Mouse (Mus musculus): ENCODE measurements around the gene Trrap. TPM values are rescaled to one million over a fixed set of nuclear protein-coding genes. Genes with fewer than 3 reads are reported as not detected.

Trrap gene
- polyA plus RNA-seq, 1 experiment from 2014 or later: 65.2 TPM

DNA sequence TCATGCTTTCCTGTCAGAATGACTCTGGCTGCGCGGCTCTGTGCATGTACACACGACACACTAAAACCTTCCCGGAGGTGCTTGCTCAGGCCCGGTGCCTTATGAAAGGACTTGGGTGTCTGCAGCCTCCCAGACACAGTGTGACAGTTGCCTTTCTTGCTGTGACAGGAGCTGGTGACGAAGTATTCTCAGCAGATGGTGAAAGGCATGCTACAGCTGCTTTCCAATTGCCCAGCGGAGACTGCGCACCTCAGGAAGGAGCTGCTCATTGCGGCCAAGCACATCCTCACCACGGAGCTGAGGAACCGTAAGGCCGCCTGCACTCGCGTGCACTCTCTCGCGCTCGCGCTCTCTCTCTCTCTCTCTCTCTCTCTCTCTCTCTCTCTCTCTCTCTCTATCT, 18.9 kb downstream of the Trrap start:
- Histone ChIP-seq H3K9ac (ENCODE audit: low read length) (no peak overlapping the region), H3K4me2 (ENCODE audit: low read length) (no peak overlapping the region), H3K4me1 (ENCODE audit: control insufficient read depth in 2 of 2, insufficient read depth in 2 of 2, low read length in 2 of 2) (no peaks in the 10 kb centered on the region), H3K9me3 (ENCODE audit: control insufficient read depth, low read length) (no peaks in the 10 kb centered on the region), H3K27ac (replicated peaks in 1 of 2; ENCODE audit: control insufficient read depth in 1 of 2, insufficient read depth in 1 of 2, low read depth in 2 of 2, low read length in 2 of 2) (no peak overlapping the region), H3K27me3 (ENCODE audit: control insufficient read depth, insufficient read depth, low read length) (no peaks in the 10 kb centered on the region), H3K36me3 (ENCODE audit: control insufficient read depth, insufficient read depth, low read length) (peaks cover 100% of the 10 kb centered on the region), H3K4me3 (ENCODE audit: control insufficient read depth in 1 of 2, insufficient read depth in 1 of 2, low read depth in 1 of 2, low read length in 2 of 2) (no peak overlapping the region)
- no peak for ATAC-seq (ENCODE audit: insufficient number of reproducible peaks, insufficient read depth, low FRiP score, low read depth)
- 95% methylated on average over 18 of the region's 18 CpGs for WGBS

DNA sequence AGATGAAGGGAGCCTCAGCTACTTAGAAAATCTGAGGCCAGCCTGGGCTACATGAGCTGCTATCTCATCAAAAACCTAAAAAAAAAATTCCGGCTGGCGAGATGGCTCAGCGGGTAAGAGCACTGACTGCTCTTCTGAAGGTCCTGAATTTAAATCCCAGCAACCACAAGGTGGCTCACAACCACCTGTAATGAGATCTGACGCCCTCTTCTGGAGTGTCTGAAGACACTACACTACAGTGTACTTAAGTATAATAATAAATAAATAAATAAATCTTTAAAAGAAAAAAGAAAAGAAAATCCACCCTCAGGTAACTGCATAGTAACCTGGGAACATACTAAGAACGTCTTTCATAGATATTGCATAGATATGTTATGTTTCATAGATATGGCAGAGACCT, 25.8 kb downstream of the Trrap start:
- Histone ChIP-seq H3K27me3 (ENCODE audit: control insufficient read depth, insufficient read depth, low read length) (no peaks in the 10 kb centered on the region), H3K9me3 (ENCODE audit: control insufficient read depth, low read length) (no peaks in the 10 kb centered on the region), H3K9ac (ENCODE audit: low read length) (no peak overlapping the region), H3K4me2 (ENCODE audit: low read length) (no peak overlapping the region), H3K4me3 (ENCODE audit: control insufficient read depth in 1 of 2, insufficient read depth in 1 of 2, low read depth in 1 of 2, low read length in 2 of 2) (no peak overlapping the region), H3K27ac (replicated peaks in 1 of 2; ENCODE audit: control insufficient read depth in 1 of 2, insufficient read depth in 1 of 2, low read depth in 2 of 2, low read length in 2 of 2) (no peak overlapping the region), H3K36me3 (ENCODE audit: control insufficient read depth, insufficient read depth, low read length) (peaks cover 100% of the 10 kb centered on the region), H3K4me1 (ENCODE audit: control insufficient read depth in 2 of 2, insufficient read depth in 2 of 2, low read length in 2 of 2) (no peaks in the 10 kb centered on the region)
- no peak for ATAC-seq (ENCODE audit: insufficient number of reproducible peaks, insufficient read depth, low FRiP score, low read depth)
- WGBS: 81% methylated on average over 5 of the region's 5 CpGs

DNA sequence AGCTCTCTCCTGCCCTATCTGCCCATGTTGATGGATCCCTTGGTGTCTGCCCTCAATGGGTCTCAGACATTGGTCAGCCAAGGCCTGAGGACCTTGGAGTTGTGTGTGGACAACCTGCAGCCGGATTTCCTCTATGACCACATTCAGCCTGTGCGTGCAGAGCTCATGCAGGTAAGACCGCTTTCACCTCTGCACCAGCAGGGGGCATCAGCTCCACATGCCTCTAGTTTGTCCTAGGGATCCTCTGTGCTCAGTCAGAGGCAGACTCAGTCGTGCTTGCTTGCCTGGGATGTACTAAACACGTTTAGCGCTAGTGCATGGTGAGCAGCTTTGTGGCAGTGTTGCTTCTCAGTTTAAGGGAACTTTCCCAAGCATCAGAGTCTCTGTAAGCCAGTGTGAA, 27.2 kb downstream of the Trrap start:
- 73% methylated on average over 6 of the region's 6 CpGs for WGBS
- H3K4me2 ChIP-seq (ENCODE audit: low read length): no peak overlapping the region
- H3K9me3 ChIP-seq (ENCODE audit: control insufficient read depth, low read length): no peaks in the 10 kb centered on the region
- H3K27me3 ChIP-seq (ENCODE audit: control insufficient read depth, insufficient read depth, low read length): no peaks in the 10 kb centered on the region
- no peak overlapping the region for H3K27ac ChIP-seq (replicated peaks in 1 of 2; ENCODE audit: control insufficient read depth in 1 of 2, insufficient read depth in 1 of 2, low read depth in 2 of 2, low read length in 2 of 2)
- ATAC-seq (ENCODE audit: insufficient number of reproducible peaks, insufficient read depth, low FRiP score, low read depth): no peak
- no peak overlapping the region for H3K4me3 ChIP-seq (ENCODE audit: control insufficient read depth in 1 of 2, insufficient read depth in 1 of 2, low read depth in 1 of 2, low read length in 2 of 2)
- H3K36me3 ChIP-seq (ENCODE audit: control insufficient read depth, insufficient read depth, low read length): peaks cover 100% of the 10 kb centered on the region
- H3K4me1 ChIP-seq (ENCODE audit: control insufficient read depth in 2 of 2, insufficient read depth in 2 of 2, low read length in 2 of 2): no peaks in the 10 kb centered on the region
- no peak overlapping the region for H3K9ac ChIP-seq (ENCODE audit: low read length)

DNA sequence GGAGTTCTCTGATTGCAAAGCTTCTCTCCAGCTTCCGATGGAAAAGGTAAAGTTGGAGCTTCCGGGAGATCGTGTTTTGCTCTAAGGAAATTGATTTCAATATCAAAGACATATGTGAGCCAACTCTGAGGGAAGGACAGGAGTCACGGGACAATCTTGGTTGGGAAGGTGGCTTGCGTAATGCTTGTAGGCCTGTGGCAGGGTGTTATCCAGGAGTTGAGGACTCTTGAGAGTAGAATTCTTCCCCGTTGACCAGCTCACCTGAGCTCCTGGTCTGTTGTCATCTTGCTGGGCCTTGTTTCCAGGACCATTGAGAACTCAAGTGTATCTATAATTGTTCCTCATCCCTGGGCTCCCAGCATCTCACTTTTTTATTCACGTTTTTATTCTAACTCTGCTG, 29.6 kb downstream of the Trrap start:
- Histone ChIP-seq H3K4me1 (ENCODE audit: control insufficient read depth in 2 of 2, insufficient read depth in 2 of 2, low read length in 2 of 2) (no peaks in the 10 kb centered on the region), H3K4me2 (ENCODE audit: low read length) (no peak overlapping the region), H3K27me3 (ENCODE audit: control insufficient read depth, insufficient read depth, low read length) (no peaks in the 10 kb centered on the region), H3K4me3 (ENCODE audit: control insufficient read depth in 1 of 2, insufficient read depth in 1 of 2, low read depth in 1 of 2, low read length in 2 of 2) (no peak overlapping the region), H3K27ac (replicated peaks in 1 of 2; ENCODE audit: control insufficient read depth in 1 of 2, insufficient read depth in 1 of 2, low read depth in 2 of 2, low read length in 2 of 2) (no peak overlapping the region), H3K9me3 (ENCODE audit: control insufficient read depth, low read length) (no peaks in the 10 kb centered on the region), H3K36me3 (ENCODE audit: control insufficient read depth, insufficient read depth, low read length) (peaks cover 100% of the 10 kb centered on the region), H3K9ac (ENCODE audit: low read length) (no peak overlapping the region)
- WGBS: 96% methylated on average over 7 of the region's 7 CpGs
- no peak for ATAC-seq (ENCODE audit: insufficient number of reproducible peaks, insufficient read depth, low FRiP score, low read depth)

DNA sequence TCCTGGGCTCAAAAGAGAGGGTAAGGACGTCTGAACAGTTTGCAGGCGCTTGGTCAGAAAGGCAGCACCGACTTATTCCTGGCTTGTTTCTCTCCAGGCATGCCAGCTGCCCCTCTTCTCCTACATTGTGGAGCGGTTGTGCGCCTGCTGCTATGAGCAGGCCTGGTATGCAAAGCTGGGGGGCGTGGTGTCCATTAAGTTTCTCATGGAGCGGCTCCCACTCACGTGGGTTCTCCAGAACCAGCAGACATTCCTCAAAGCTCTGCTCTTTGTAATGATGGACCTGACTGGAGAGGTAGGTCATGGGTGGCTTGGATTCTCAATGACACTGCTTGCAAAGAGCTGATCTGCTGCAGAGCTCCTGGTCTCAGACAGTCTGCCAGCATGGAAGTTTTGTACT, 35.5 kb downstream of the Trrap start:
- H3K4me1 ChIP-seq (ENCODE audit: control insufficient read depth in 2 of 2, insufficient read depth in 2 of 2, low read length in 2 of 2): peaks cover 12 to 20% of the 10 kb centered on the region in 2 experiments
- H3K36me3 ChIP-seq (ENCODE audit: control insufficient read depth, insufficient read depth, low read length): peaks cover 100% of the 10 kb centered on the region
- no peak for ATAC-seq (ENCODE audit: insufficient number of reproducible peaks, insufficient read depth, low FRiP score, low read depth)

DNA sequence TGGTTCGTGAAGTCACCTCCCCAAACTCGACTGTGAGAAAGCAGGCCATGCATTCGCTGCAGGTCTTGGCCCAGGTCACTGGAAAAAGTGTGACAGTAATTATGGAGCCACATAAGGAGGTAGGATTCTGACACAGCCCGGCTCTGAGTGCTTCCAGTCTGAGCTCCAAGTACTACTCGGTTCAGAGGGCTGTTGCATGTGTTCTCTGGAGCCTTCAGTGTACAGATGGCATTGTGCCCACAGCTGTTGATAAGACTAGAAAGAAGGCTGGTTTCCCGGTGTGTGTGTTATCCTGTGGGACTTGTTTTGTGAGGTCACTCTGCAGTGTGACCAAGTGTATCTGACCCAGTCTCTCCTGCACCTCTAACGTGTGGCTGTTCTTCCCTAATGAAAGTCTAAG, 36.6 kb downstream of the Trrap start:
- Histone ChIP-seq H3K36me3 (ENCODE audit: control insufficient read depth, insufficient read depth, low read length) (peaks cover 100% of the 10 kb centered on the region), H3K4me1 (ENCODE audit: control insufficient read depth in 2 of 2, insufficient read depth in 2 of 2, low read length in 2 of 2) (peaks cover 12 to 20% of the 10 kb centered on the region in 2 experiments), H3K9ac (ENCODE audit: low read length) (no peak overlapping the region), H3K4me2 (ENCODE audit: low read length) (no peak overlapping the region), H3K27ac (replicated peaks in 1 of 2; ENCODE audit: control insufficient read depth in 1 of 2, insufficient read depth in 1 of 2, low read depth in 2 of 2, low read length in 2 of 2) (no peak overlapping the region), H3K27me3 (ENCODE audit: control insufficient read depth, insufficient read depth, low read length) (no peaks in the 10 kb centered on the region), H3K9me3 (ENCODE audit: control insufficient read depth, low read length) (no peaks in the 10 kb centered on the region), H3K4me3 (ENCODE audit: control insufficient read depth in 1 of 2, insufficient read depth in 1 of 2, low read depth in 1 of 2, low read length in 2 of 2) (no peak overlapping the region)
- no peak for ATAC-seq (ENCODE audit: insufficient number of reproducible peaks, insufficient read depth, low FRiP score, low read depth)
- WGBS: 52% methylated on average over 7 of the region's 7 CpGs

More for the DNA sequence above, 35.5 kb downstream of the Trrap start:
- Histone ChIP-seq H3K4me3 (ENCODE audit: control insufficient read depth in 1 of 2, insufficient read depth in 1 of 2, low read depth in 1 of 2, low read length in 2 of 2) (no peak overlapping the region), H3K4me2 (ENCODE audit: low read length) (no peak overlapping the region), H3K27me3 (ENCODE audit: control insufficient read depth, insufficient read depth, low read length) (no peaks in the 10 kb centered on the region), H3K9me3 (ENCODE audit: control insufficient read depth, low read length) (no peaks in the 10 kb centered on the region), H3K9ac (ENCODE audit: low read length) (no peak overlapping the region), H3K27ac (replicated peaks in 1 of 2; ENCODE audit: control insufficient read depth in 1 of 2, insufficient read depth in 1 of 2, low read depth in 2 of 2, low read length in 2 of 2) (no peak overlapping the region)
- 89% methylated on average over 8 of the region's 8 CpGs for WGBS

DNA sequence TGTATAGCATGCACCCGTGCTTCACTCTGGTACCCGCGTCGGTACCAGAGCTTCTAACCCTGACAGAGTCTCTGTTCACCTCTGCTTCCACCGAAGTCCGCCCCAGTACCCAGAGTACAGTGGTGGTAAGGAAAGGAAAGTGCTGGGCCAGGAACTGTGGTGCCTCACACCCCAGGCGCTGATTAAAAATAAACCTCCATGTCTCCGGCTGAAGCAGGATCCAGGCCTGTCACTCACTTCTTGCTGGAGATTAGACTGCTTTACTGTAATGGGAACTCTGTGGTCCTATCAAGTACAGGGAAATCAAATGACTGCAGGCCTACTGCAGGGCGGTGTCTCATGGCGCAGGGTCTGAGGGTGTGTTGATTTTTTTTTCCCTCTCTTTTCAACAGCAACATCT, 39.4 kb downstream of the Trrap start:
- Histone ChIP-seq H3K9me3 (ENCODE audit: control insufficient read depth, low read length) (no peaks in the 10 kb centered on the region), H3K9ac (ENCODE audit: low read length) (no peak overlapping the region), H3K27me3 (ENCODE audit: control insufficient read depth, insufficient read depth, low read length) (no peaks in the 10 kb centered on the region), H3K4me1 (ENCODE audit: control insufficient read depth in 2 of 2, insufficient read depth in 2 of 2, low read length in 2 of 2) (peaks cover 12 to 20% of the 10 kb centered on the region in 2 experiments), H3K4me2 (ENCODE audit: low read length) (no peak overlapping the region), H3K36me3 (ENCODE audit: control insufficient read depth, insufficient read depth, low read length) (peaks cover 100% of the 10 kb centered on the region), H3K4me3 (ENCODE audit: control insufficient read depth in 1 of 2, insufficient read depth in 1 of 2, low read depth in 1 of 2, low read length in 2 of 2) (no peak overlapping the region), H3K27ac (replicated peaks in 1 of 2; ENCODE audit: control insufficient read depth in 1 of 2, insufficient read depth in 1 of 2, low read depth in 2 of 2, low read length in 2 of 2) (peak overlapping the region; percentile 43 to 64)
- ATAC-seq (ENCODE audit: insufficient number of reproducible peaks, insufficient read depth, low FRiP score, low read depth): peak; percentile 66
- WGBS: 58% methylated on average over 10 of the region's 10 CpGs

DNA sequence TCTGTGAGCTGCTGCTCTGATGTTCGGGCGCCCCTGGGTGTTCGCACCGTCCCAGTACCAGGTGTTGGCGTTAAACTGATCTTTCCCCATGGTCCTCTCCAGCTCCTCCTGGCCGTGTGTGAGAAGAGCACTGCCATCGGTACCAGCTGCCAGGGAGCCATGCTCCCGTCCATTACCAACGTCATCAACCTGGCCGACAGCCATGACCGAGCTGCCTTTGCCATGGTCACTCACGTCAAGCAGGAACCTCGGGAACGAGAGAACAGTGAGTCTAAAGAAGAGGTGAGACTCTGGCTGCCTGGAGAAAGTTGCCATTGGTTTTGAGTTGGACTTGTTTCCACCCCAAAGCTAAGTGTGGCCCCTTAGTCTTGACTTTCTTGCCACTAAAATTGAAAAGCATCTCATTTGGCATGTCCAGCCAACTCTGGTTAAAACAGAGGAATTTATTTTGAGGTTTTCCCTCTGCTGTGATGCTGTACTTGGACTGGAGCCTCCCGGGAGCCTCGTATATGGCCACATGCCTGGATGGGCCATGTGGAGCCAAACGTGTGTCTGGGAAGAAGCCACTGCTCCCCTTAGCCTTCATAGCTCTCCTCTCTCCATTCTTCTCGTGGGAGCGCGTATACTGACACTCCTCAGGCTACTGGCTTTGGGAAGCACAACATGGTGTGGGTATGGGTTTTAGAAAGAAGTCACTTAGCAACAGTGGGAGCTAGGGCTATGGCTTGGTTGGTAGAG, 61.0 kb downstream of the Trrap start:
- no peaks in the 10 kb centered on the region for H3K4me1 ChIP-seq (ENCODE audit: control insufficient read depth in 2 of 2, insufficient read depth in 2 of 2, low read length in 2 of 2)
- ATAC-seq (ENCODE audit: insufficient number of reproducible peaks, insufficient read depth, low FRiP score, low read depth): no peak
- peaks cover 100% of the 10 kb centered on the region for H3K36me3 ChIP-seq (ENCODE audit: control insufficient read depth, insufficient read depth, low read length)
- H3K9ac ChIP-seq (ENCODE audit: low read length): no peak overlapping the region
- WGBS: 92% methylated on average over 20 of the region's 20 CpGs
- H3K27me3 ChIP-seq (ENCODE audit: control insufficient read depth, insufficient read depth, low read length): no peaks in the 10 kb centered on the region
- no peak overlapping the region for H3K4me2 ChIP-seq (ENCODE audit: low read length)
- no peak overlapping the region for H3K27ac ChIP-seq (replicated peaks in 1 of 2; ENCODE audit: control insufficient read depth in 1 of 2, insufficient read depth in 1 of 2, low read depth in 2 of 2, low read length in 2 of 2)
- no peaks in the 10 kb centered on the region for H3K9me3 ChIP-seq (ENCODE audit: control insufficient read depth, low read length)
- no peak overlapping the region for H3K4me3 ChIP-seq (ENCODE audit: control insufficient read depth in 1 of 2, insufficient read depth in 1 of 2, low read depth in 1 of 2, low read length in 2 of 2)

Data from heart, embryonic 14.5 days (tissue).